Mouse (Mus musculus): ENCODE results near the gene Pde6h. TPM values are rescaled to one million over a fixed set of nuclear protein-coding genes. Genes with fewer than 3 reads are reported as not detected.

Gene Pde6h
- polyA plus RNA-seq, 1 experiment from 2014 or later, result 0.09 TPM

DNA sequence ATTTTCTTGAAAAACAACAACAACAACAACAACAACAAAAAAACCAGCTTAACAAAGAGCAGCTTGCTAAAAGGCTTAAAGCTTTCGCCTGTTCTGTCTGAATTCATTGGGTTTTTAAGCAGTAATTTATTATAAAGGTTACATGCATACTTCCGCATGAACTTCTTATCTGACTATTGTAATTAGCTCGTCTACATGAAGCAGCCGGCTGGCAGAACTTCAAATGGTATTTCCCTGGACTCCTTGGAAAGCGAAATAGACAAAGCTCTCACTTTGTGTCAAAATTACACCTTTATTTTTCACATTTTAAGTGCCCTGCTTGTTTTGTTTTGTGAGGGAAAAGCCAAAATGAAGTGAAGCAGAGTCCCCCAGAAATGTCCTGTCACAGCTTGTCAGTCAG, 72.7 kb downstream of the Pde6h start:
- H3K4me2 ChIP-seq (replicated peaks; ENCODE audit: low read depth, low read length), result no peak overlapping the region
- peaks cover 9% of the 10 kb centered on the region; the same call in 1 of the 2 replicates for H3K4me1 ChIP-seq (ENCODE audit: control insufficient read depth, insufficient read depth, low read length)
- H3K9me3 ChIP-seq (ENCODE audit: control insufficient read depth, low read depth, low read length), result no peaks in the 10 kb centered on the region
- H3K4me3 ChIP-seq (ENCODE audit: low read depth, low read length), result no peak overlapping the region
- no peak overlapping the region for H3K9ac ChIP-seq (replicated peaks; ENCODE audit: low read depth, low read length)
- 43% methylated on average over 5 of the region's 5 CpGs for WGBS
- no peak for ATAC-seq (ENCODE audit: insufficient number of reproducible peaks, insufficient read depth, low FRiP score, low read depth)
- H3K27ac ChIP-seq (ENCODE audit: low read length), result no peak overlapping the region
- no peaks in the 10 kb centered on the region for H3K27me3 ChIP-seq (ENCODE audit: control insufficient read depth, insufficient read depth, low read length)
- H3K36me3 ChIP-seq (ENCODE audit: control insufficient read depth, insufficient read depth, low read length), result no peaks in the 10 kb centered on the region

GRCm38 (mm10) chr6:136998181-136998580, 74.5 kb downstream of the Pde6h start:
- no peak for ATAC-seq (ENCODE audit: insufficient number of reproducible peaks, insufficient read depth, low FRiP score, low read depth)
- Histone ChIP-seq H3K9ac (replicated peaks; ENCODE audit: low read depth, low read length) (no peak overlapping the region), H3K4me2 (replicated peaks; ENCODE audit: low read depth, low read length) (no peak overlapping the region), H3K27ac (ENCODE audit: low read length) (no peak overlapping the region), H3K4me3 (ENCODE audit: low read depth, low read length) (no peak overlapping the region), H3K4me1 (ENCODE audit: control insufficient read depth, insufficient read depth, low read length) (peaks cover 9% of the 10 kb centered on the region; the same call in 1 of the 2 replicates), H3K27me3 (ENCODE audit: control insufficient read depth, insufficient read depth, low read length) (no peaks in the 10 kb centered on the region), H3K9me3 (ENCODE audit: control insufficient read depth, low read depth, low read length) (no peaks in the 10 kb centered on the region), H3K36me3 (ENCODE audit: control insufficient read depth, insufficient read depth, low read length) (no peaks in the 10 kb centered on the region)
- WGBS, result 86% methylated on average over 7 of the region's 7 CpGs

GRCm38 (mm10) chr6:136999009-136999408, 75.4 kb downstream of the Pde6h start:
- WGBS, result 83% methylated on average over 3 of the region's 3 CpGs
- no peak overlapping the region for H3K27ac ChIP-seq (ENCODE audit: low read length)
- no peak for ATAC-seq (ENCODE audit: insufficient number of reproducible peaks, insufficient read depth, low FRiP score, low read depth)
- no peaks in the 10 kb centered on the region for H3K27me3 ChIP-seq (ENCODE audit: control insufficient read depth, insufficient read depth, low read length)
- no peak overlapping the region for H3K4me2 ChIP-seq (replicated peaks; ENCODE audit: low read depth, low read length)
- no peaks in the 10 kb centered on the region for H3K9me3 ChIP-seq (ENCODE audit: control insufficient read depth, low read depth, low read length)
- H3K4me1 ChIP-seq (ENCODE audit: control insufficient read depth, insufficient read depth, low read length), result peaks cover 9% of the 10 kb centered on the region; the same call in 1 of the 2 replicates
- H3K4me3 ChIP-seq (ENCODE audit: low read depth, low read length), result no peak overlapping the region
- H3K9ac ChIP-seq (replicated peaks; ENCODE audit: low read depth, low read length), result no peak overlapping the region
- H3K36me3 ChIP-seq (ENCODE audit: control insufficient read depth, insufficient read depth, low read length), result no peaks in the 10 kb centered on the region

- H3K27ac ChIP-seq (ENCODE audit: low read length), result no peak overlapping the region
- 89% methylated on average over 15 of the region's 15 CpGs for WGBS
- no peak for ATAC-seq (ENCODE audit: insufficient number of reproducible peaks, insufficient read depth, low FRiP score, low read depth)
- H3K9me3 ChIP-seq (ENCODE audit: control insufficient read depth, low read depth, low read length), result no peaks in the 10 kb centered on the region
- peaks cover 9% of the 10 kb centered on the region; the same call in 1 of the 2 replicates for H3K4me1 ChIP-seq (ENCODE audit: control insufficient read depth, insufficient read depth, low read length)
- no peaks in the 10 kb centered on the region for H3K27me3 ChIP-seq (ENCODE audit: control insufficient read depth, insufficient read depth, low read length)
- H3K4me3 ChIP-seq (ENCODE audit: low read depth, low read length), result no peak overlapping the region
- H3K36me3 ChIP-seq (ENCODE audit: control insufficient read depth, insufficient read depth, low read length), result no peaks in the 10 kb centered on the region
- no peak overlapping the region for H3K4me2 ChIP-seq (replicated peaks; ENCODE audit: low read depth, low read length)
- no peak overlapping the region for H3K9ac ChIP-seq (replicated peaks; ENCODE audit: low read depth, low read length)
These were observed 76.2 kb downstream of the Pde6h start for GRCm38 (mm10) chr6:136999707-137000446.

DNA sequence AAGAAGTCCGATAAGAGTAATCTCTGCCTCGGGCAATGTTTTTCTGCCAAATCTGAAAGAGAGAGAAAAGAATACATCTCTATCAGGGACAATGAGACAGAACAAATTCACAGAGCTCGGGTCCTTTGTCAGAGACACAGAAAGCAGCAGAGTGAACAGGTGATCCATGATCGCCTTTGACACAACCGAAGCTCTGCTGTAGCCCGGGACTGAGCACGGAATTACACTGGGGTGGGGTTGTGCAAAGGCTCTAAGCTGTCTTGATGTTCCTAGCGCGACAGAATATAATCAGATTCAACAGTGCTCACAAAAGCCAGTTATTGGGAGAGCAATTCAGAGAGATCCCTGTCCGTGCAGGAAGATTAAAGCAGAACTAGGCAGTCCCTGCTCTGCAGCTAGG, 77.1 kb downstream of the Pde6h start:
- Histone ChIP-seq H3K4me1 (ENCODE audit: control insufficient read depth, insufficient read depth, low read length) (peaks cover 9% of the 10 kb centered on the region; the same call in 1 of the 2 replicates), H3K9ac (replicated peaks; ENCODE audit: low read depth, low read length) (no peak overlapping the region), H3K4me3 (ENCODE audit: low read depth, low read length) (no peak overlapping the region), H3K4me2 (replicated peaks; ENCODE audit: low read depth, low read length) (no peak overlapping the region), H3K9me3 (ENCODE audit: control insufficient read depth, low read depth, low read length) (no peaks in the 10 kb centered on the region), H3K27ac (ENCODE audit: low read length) (no peak overlapping the region), H3K36me3 (ENCODE audit: control insufficient read depth, insufficient read depth, low read length) (no peaks in the 10 kb centered on the region), H3K27me3 (ENCODE audit: control insufficient read depth, insufficient read depth, low read length) (no peaks in the 10 kb centered on the region)
- WGBS, result 83% methylated on average over 10 of the region's 10 CpGs
- ATAC-seq (ENCODE audit: insufficient number of reproducible peaks, insufficient read depth, low FRiP score, low read depth), result no peak

GRCm38 (mm10) chr6:137001267-137002168, 77.9 kb downstream of the Pde6h start:
- no peak overlapping the region for H3K9ac ChIP-seq (replicated peaks; ENCODE audit: low read depth, low read length)
- H3K36me3 ChIP-seq (ENCODE audit: control insufficient read depth, insufficient read depth, low read length), result no peaks in the 10 kb centered on the region
- ATAC-seq (ENCODE audit: insufficient number of reproducible peaks, insufficient read depth, low FRiP score, low read depth), result 0 out of 2 replicates have a peak, but pooled peaks have one; percentile 49
- H3K27me3 ChIP-seq (ENCODE audit: control insufficient read depth, insufficient read depth, low read length), result no peaks in the 10 kb centered on the region
- H3K4me1 ChIP-seq (ENCODE audit: control insufficient read depth, insufficient read depth, low read length), result peaks cover 8% of the 10 kb centered on the region; the same call in 1 of the 2 replicates
- H3K27ac ChIP-seq (ENCODE audit: low read length), result no peak overlapping the region
- H3K4me3 ChIP-seq (ENCODE audit: low read depth, low read length), result no peak overlapping the region
- H3K9me3 ChIP-seq (ENCODE audit: control insufficient read depth, low read depth, low read length), result no peaks in the 10 kb centered on the region
- 70% methylated on average over 6 of the region's 6 CpGs for WGBS
- no peak overlapping the region for H3K4me2 ChIP-seq (replicated peaks; ENCODE audit: low read depth, low read length)

DNA sequence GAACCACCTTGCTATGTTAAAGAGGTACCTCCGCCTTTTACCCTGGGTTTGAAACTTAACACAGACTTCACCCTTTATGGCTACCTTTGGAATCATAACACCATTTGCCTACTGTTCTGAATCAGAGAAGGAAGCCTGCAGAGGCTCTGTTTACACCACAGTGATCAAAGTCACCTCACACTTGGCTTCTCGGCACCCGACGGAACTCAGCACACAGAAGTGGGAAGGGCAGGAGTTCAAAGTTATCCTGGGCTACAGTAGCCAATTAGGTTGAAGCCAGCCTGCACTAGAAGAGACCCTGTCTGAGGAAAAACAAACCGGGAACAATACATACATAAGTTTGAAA, 78.5 kb downstream of the Pde6h start:
- Histone ChIP-seq H3K4me2 (replicated peaks; ENCODE audit: low read depth, low read length) (no peak overlapping the region), H3K9ac (replicated peaks; ENCODE audit: low read depth, low read length) (no peak overlapping the region), H3K4me3 (ENCODE audit: low read depth, low read length) (no peak overlapping the region), H3K9me3 (ENCODE audit: control insufficient read depth, low read depth, low read length) (no peaks in the 10 kb centered on the region), H3K27me3 (ENCODE audit: control insufficient read depth, insufficient read depth, low read length) (no peaks in the 10 kb centered on the region), H3K27ac (ENCODE audit: low read length) (no peak overlapping the region), H3K36me3 (ENCODE audit: control insufficient read depth, insufficient read depth, low read length) (no peaks in the 10 kb centered on the region), H3K4me1 (ENCODE audit: control insufficient read depth, insufficient read depth, low read length) (peaks cover 2% of the 10 kb centered on the region; the same call in 1 of the 2 replicates)
- ATAC-seq (ENCODE audit: insufficient number of reproducible peaks, insufficient read depth, low FRiP score, low read depth), result no peak
- 77% methylated on average over 5 of the region's 5 CpGs for WGBS

DNA sequence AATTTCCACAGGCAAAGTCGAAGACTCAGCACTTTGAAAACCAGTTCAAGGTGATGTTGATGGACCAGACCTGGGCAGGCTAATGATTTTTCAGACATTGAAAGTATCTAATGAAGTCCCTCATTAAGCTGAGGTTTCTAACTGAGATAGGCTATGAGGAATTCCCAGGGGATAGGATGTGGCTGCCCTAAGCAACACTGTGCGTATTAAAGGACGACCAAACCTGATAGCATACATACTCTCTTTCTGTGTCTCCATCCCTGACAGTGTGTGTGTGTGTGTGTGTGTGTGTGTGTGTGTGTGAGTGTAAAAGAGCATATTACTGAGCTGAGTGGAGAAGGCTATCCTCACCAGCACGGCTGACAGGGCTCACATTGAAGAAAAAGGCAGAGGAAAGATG, 80.7 kb downstream of the Pde6h start:
- no peak for ATAC-seq (ENCODE audit: insufficient number of reproducible peaks, insufficient read depth, low FRiP score, low read depth)
- H3K27ac ChIP-seq (ENCODE audit: low read length), result no peak overlapping the region
- no peaks in the 10 kb centered on the region for H3K27me3 ChIP-seq (ENCODE audit: control insufficient read depth, insufficient read depth, low read length)
- no peaks in the 10 kb centered on the region for H3K4me1 ChIP-seq (ENCODE audit: control insufficient read depth, insufficient read depth, low read length)
- no peak overlapping the region for H3K9ac ChIP-seq (replicated peaks; ENCODE audit: low read depth, low read length)
- H3K4me3 ChIP-seq (ENCODE audit: low read depth, low read length), result no peak overlapping the region
- WGBS, result 85% methylated on average over 4 of the region's 4 CpGs
- H3K36me3 ChIP-seq (ENCODE audit: control insufficient read depth, insufficient read depth, low read length), result no peaks in the 10 kb centered on the region
- no peaks in the 10 kb centered on the region for H3K9me3 ChIP-seq (ENCODE audit: control insufficient read depth, low read depth, low read length)
- H3K4me2 ChIP-seq (replicated peaks; ENCODE audit: low read depth, low read length), result no peak overlapping the region

Data from stomach, embryonic 14.5 days (tissue).